Mouse (Mus musculus) granulocyte monocyte progenitor cell, adult 5-6 weeks (primary cell): ENCODE measurements around the gene Ocln. TPM values are rescaled to one million over a fixed set of nuclear protein-coding genes. Genes with fewer than 3 reads are reported as not detected.
A peak's percentile ranks its signal among the peaks of the same experiment; 100 is the strongest.

Source experiments
- ATAC-seq: replicated peaks from 2 replicates; pipeline ENCODE4 v1.8.0; 2016; ENCODE audit warnings: mild to moderate bottlenecking, moderate TSS enrichment, inconsistent platforms; ENCODE audit not compliant: poor library complexity, severe bottlenecking
- total RNA-seq, 2 experiments: library from RNA; stranded (forward) in 1 of 2; stranded (reverse) in 1 of 2; fragments of 200-712, 200-1000 nt in 1 of 2; fragments of >200 nt in 1 of 2; fragmentation: Nextera tagmentation in 1 of 2; gene quantifications; 2 replicates each; pipeline ENCODE4 v1.2.3; 2014 to 2017

The Ocln gene
- total RNA-seq, 2 experiments from 2014 or later: not detected

DNA sequence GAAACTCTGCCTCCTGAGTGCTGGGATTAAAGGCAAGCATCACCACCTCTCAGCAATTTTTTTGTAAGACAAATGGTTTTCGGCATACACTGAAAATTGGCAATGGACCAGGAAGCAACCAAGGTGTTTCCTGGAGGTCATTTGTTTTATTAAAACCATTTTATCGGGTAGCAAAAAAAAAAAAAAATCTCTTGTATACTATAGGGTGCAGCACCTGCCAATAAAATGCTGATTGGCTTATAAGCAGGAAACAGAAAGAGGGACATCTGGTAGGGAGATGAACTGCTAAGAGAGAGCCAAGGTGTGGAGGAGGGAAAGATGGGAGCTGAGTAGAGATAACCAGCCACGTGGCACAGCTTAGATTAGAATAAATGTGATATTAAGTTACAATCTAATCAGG, 7.0 kb downstream of the Ocln start:
- ATAC-seq: no peak

DNA sequence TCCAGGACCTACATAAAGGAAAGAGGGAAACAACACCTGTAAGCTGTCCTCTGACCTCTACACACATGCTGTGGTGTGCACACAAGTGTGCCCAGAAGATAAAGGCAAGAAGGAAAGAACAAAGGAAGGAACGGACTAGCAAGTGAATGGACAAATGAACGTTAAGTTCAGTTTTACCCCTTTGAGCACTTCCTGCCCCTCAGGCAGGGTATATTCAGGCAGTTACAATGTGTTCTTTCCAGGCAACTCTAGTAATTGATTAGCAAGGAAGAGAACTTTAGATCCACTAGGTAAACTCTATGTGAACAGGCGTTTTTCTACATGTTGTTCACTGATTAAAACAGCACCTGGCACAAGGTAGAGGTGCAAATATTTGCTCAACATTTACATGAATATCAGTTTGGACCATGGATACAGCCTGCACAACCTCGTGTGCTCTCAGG, 8.3 kb downstream of the Ocln start:
- ATAC-seq: no peak

DNA sequence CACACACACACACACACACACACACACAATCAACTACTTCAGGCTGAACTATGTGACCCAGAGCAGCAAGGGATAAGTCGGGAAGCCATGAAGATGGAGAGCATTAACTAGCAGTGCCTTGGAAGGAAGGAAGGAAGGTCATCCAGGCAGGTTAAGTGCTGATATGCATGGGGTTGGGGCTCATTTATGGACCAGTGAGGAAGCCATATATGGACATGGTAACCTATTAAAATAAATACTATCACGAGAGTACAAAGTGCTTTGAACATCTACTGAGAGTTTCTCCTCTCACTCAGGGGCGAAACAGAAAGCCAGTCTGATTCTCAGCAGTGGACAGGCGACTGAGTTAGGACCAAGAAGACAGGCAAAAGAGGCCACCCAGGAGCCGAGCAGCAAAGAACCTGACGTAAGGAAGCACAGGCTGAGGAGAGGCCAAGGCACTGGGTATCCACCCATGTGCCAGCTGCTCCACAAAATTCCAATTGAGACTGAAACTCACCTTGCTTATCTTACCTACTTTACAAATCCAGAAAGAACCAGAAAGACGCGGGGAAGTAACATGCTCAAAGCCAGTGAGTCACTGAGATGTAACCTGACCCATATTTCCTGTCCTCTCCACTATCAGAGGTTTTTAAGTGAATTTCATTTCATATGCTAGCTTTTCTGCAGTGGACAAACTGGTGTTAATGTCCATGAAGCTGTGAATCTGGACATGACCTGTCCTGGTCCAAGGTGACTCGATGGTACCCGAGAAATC, 9.3 kb downstream of the Ocln start:
- no peak for ATAC-seq

DNA sequence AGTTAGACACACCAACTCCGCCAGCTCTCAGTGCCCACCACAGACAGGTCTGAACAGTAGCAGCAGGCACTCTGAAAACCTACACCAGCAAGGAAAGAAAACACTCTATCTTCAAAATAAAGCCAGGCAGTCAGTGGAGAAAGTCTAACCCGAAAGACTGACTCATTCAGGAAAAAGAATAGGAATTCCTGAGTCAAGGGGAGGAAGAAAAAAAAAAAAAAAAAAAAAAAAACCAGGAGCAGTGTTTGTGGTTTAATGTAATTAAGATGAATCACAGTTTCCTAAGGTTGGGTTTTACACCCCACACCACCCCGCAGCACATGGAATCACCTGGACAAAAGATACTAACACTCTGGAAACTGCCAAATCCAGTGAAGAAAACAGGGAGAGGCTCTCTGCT, 16.4 kb downstream of the Ocln start:
- no peak for ATAC-seq

DNA sequence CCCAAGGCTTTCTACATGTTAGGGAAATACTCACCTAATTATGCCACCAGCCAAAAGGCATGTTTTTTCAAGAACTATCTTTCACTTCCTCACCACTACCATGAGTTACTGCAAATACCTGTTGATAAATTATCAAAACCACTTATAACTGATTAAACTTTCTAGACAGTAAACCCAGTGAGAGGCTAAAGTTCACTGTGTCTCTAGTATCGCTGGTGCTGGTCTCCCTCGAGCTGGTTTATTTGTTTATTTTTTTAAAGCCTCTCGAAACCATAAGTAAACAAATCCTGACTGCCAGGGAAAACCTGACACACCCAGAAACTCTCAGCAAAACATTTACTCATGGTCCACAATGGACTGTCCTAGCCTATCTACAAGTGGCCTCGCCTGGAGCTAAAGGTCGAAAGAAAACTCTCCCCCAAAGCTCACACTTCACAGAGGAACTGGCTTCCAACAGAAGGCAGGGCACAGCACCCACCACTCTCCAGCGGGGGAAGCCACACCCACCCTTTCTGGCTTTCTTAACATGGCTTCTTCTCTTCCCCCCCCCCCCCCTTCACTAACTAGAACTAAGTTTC, 19.6 kb downstream of the Ocln start:
- ATAC-seq: no peak

DNA sequence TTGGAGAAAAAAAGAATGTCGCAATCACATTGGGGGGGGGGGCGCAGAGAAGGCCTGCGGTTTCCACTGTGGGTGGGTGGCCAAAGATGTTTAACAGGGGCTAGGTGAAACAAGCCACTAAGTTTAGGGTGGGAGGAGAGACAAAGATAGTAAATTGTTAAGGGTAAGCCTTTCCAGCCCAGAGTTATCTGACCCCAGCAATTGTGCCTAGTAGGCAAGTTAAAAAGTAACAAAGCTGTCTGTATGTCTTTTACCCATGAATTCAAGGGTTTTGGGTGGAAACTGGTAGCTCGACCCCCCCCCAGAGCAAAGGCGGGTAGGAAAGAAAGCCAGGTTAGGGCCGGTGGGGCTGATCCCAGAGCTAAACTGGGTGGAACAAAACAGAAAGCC, 25.9 kb downstream of the Ocln start:
- no peak for ATAC-seq

DNA sequence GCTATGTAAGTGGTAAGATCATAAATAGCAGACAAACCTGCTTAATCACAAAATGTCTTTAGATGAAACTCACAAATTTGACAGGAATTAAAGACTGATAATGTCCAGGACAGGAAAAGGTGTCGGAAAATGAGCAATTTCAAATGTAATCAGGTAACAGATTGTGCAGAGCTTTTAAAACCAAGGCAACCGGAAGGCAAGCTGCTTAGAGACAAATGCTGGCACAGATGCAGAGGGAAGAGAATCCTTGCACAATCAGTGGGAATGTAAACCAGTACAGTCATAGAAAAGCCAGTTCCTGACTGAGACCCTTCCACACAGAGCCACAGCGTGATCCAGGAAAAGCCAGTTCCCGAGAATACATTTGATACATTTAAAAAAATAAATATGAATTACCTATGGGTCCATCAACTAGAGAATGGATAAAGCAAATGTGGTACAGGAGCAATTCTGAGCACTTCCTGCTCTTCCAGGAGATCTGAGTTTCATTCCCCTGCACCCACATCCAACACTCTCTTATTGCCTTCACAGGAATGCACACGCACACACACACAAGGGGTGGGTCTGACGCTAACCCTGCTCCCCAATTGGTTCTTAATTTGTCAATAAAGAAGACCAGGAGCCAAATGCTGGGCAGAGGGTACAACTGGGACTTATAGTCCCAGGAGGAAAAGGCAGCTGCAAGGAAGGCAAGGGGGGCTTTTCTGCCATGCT, 26.4 kb downstream of the Ocln start:
- ATAC-seq: no peak

DNA sequence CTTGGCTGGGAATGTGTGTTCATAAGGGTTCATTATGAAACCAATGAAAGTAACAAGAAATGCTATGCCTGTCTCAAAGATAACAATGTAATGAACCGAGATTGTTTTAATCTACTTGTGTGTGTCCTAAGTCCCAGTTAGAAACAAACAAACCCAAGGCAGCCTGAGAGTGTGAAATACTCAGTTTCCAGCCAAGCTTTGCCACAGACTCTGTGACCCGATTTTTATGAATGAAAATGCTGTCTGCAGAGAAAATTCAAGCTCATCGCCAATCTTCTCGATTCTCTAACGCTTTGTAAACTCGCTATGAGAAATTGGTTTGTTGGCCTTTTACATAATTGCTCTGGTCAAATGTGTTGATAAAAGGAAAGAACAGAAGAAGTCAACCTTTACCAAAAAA, 27.6 kb downstream of the Ocln start:
- ATAC-seq: no peak

DNA sequence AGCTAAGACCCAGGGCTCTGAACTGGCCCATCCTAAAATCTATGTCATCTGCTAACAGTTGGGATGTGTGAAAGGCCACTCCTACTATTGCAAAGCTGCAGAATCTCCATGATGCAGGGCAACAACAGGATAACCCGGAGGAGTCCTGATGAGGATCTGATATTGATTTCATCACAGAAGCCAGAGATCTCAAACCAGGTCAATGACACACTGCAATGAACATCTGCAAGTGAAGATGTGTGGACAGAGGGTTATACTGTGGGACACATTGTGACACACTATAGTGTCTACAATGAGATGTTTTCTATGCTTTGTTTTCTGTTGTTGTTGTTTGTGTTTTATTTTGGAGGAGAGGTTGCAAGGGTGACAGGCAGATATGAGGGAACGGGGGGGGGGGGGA, 28.8 kb downstream of the Ocln start:
- ATAC-seq: no peak

DNA sequence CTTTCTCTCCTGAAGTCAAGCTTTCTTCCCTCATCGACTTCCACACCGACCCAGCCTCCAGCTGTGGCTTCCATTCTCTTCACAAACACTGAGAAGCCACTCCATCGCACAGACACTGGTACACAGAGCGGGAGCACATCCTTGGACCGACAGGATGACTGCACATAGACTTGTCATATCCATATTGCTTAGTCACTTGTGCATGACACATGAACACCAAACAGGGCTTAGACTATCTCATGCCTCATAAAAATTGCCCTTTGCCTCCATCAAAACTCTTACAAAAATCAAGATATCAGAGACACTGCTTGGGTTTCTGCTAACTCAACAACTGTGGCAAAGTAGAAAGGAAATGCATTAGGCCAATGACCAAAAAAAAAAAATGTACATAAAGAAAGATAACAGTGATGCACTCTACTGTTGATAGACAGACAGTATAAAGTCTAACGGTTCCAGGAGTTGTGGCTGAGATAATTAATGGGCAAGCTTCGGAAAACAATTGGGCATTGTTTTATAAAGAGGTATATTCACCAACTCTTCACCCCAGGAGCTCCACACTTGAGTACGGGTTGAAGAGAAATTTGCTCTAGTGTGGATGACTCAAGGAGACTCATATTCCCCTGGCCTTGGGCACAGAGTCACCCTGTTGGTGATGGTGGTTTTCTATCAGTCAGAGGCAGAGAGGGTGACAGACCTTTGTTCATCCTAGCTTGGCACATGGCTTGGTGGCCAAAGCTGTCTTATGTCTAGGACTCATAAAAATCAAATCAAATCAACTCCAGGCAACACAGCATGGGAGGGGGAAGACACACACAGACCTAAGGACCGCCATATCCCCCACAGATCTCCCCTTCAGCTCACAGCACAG, 30.6 kb downstream of the Ocln start:
- ATAC-seq: no peak

DNA sequence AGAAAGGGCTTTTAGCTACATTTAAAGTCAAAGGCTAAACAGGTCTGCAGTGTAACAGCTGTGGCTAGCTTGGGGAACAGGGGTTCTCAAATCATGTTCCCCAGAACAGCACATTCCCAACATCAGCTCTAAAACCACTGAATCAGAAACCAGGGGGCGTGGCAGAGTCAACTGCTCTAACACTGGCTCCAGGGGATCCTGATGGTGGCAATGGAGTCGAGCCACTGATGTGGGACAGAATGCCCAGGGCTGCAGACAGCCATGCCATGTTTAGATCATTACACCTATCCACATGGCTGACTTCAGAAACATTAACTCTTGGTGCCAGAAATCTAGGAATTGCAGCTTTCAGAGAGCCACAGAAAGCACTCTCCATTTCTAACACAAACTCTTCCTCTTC, 33.4 kb downstream of the Ocln start:
- ATAC-seq: no peak

DNA sequence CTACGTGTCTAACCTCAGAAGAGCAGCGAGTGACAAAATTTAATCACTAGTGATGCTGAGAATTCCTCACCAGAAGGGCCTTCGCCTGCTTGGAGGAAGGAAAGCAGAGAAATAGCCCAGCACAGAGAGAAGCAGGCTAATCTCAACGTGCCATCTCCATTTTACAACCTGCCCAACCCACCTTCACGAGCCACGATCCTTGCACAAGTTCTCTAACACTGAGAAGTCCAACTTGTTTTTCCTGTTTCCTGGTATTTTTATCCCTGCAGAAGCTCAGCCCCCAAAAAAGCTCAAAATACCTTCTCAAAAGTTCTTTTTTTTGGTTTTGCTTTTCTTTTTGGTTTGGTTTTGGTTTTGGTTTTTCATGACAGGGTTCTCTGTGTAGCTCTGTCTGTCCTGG, 34.3 kb downstream of the Ocln start:
- no peak for ATAC-seq

DNA sequence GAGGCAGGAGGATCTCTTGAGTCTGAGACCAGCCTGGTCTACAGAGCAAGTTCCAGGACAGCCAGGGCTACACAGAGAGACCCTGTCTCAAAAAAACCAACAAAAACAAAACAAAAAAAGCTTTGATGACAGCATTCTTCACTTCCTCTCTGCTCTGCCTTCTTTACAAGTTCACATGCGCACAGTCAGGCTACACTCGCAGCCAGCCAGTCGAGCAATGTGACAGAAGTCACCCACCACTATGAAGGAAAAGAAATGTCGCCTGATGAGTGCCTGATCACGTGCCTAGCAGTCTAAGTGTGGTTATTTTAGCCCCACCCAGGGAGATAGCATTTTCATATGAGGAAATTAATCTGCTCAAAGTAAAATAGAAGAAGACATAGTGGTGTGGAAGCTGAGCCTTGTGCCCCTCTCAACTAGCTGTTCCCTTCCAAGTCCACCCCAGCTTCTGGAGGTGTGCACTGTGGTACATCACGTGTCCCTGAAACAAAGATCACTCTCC, 34.8 kb downstream of the Ocln start:
- no peak for ATAC-seq

DNA sequence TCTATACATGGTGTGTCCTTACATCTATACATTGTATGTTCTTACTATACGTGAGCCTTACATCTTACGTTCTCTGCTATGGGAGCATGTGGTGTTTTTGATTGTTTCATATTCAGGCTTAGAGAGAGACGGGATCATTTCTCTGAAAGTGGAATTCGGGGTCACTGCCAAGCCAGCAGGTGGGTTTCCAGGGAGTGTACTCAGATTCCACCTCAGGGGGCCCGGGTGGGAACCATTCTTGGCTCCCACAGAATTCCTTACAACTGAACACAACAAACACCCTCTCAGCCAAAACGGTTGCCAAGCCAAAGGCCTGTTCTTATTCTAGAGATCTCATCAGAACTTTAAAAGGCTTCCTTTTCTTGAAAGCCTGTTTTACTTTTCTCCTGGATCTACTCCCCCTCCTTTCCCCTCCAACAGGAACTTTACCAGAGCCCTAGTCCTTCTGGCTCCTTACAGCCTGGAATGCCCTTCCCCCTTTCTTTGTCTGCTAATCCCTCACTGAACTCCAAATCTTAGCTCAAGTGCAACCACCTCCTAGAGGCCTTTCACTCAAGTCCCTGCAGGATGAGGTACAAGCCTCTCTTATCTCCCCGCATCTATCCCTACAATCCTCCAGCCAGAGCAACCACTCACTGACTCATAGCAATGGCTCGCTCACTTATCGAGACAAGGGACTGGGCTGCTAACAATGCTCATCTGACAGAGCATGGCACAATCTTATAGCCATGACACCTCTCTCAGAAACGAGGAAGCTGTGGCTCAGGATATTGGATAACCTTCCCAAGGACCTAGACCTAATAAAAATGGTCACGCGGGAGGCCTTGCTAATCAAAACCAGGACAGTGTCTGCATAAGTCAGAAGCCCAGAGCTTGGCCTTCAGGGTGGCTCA, 36.1 kb downstream of the Ocln start:
- no peak for ATAC-seq

DNA sequence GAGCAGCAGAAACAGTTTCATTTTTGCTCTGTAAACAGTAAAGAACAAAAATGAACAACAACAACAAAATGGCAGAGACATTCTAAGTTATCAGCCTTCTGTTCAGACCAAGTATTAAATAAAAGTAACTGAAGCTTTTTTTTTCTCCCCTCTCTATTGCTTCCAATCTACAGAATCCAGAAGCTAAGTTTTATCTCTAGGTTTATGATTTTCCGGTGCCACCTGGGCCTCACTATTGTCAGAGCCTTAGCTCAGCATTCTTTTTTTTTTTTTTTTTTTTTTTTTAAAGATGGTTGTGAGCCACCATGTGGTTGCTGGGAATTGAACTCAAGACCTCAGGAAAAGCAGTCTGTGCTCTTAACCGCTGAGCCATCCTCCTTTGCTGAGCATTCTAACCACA, 39.7 kb downstream of the Ocln start:
- ATAC-seq: no peak

DNA sequence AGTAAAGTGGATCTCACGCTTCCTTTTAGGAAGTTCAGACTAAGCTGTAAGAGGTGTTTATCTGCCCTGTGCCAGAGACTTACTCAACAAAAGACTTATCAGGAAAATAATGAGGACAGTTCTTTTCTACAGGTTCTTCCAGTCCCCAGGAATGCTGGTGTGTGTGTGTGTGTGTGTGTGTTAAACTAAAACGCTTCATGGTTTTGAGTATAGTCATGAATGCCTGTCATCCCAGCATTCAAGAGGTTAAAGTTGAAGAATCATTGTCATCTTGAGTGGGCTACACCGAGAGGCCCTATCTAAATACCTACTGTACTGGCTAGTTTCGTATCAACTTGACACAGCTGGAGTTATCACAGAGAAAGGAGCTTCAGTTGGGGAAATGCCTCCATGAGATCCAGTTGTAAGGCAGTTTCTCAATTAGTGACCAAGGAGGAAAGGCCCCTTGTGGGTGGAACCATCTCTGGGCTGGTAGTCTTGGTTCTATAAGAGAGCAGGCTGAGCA, 40.6 kb downstream of the Ocln start:
- no peak for ATAC-seq

DNA sequence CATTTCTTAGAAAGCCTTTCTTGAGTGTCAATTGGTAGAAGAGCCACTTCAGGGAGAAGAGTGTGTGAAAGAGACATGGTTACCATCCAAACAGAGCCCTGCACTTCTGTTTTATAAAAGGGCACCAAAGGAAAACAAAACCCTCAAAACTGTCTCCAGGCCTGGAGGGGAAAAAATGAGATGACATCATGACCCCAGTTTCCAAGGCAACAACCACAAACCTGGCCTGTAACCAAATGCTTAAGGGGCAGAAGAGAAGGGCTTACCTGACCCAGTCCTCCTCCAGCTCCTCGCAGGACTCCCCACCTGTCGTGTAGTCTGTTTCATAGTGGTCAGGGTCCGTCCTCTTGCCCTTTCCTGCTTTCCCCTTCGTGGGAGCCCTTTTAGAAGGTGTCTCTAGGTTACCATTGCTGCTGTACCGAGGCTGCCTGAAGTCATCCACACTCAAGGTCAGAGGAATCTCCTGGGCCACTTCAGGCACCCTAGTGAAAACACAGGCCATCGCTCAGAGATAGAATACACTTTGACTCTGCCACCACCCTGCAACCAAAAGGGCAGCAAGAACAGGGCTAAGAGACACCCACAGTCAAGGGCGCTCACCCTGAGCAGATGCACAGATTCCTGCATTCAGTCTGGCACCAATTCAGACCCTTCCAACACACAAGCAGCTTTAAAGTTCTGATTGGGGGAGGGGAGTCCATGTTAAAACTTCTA, 41.2 kb downstream of the Ocln start:
- no peak for ATAC-seq

DNA sequence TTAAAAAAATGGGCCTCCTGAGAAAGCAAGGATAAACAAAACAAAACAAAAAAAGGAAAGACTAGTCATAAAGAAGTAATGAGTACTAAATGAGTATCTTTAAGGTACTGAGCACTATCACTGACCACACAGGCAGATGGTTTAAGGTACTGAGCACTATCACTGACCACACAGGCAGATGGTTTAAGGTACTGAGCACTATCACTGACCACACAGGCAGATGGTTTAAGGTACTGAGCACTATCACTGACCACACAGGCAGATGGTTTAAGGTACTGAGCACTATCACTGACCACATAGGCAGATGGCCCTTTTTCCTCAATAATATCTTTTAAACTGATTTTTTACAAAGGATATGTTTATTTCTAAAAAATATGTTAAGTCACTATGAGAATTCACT, 52.9 kb downstream of the Ocln start:
- 0 out of 2 replicates have a peak, but pooled peaks have one; percentile 30 for ATAC-seq

DNA sequence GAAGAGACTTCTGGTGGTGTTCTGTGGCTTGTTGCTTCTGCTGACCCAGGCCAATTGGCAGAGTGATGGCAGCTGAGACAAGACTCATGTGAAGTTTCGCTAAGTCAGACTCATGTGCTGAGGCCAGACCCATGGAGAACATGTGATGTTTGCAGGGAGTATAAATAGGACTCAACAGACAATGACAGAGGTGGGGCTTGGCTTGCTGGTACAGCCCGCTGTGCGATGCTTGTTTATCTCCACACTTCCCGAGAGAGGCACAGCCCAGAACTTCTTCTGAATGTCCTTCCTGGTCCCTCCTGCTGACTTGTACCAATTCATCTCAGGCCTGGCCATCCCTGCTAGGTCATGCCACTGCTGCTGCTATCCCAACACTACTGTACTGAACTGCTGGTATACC, 57.2 kb downstream of the Ocln start:
- ATAC-seq: no peak
